Mouse (Mus musculus) kidney, embryonic 14.5 days (tissue): ENCODE measurements around the gene Atp9a. TPM values are rescaled to one million over a fixed set of nuclear protein-coding genes. Genes with fewer than 3 reads are reported as not detected.

Source experiments
- ATAC-seq: fragments of 200-750 bp; cut with Nextera tagmentation; 2 replicates; pipeline ENCODE4 v1.8.0; 2017; ENCODE audit warnings: moderate number of reproducible peaks, mild to moderate bottlenecking, moderate TSS enrichment, moderate library complexity; ENCODE audit not compliant: low FRiP score, low TSS enrichment
- H3K27ac ChIP-seq: fragments of 300-500 bp; sonication (generic); 2 replicates; pipeline ENCODE4 v1.5.1; 2014; ENCODE audit warnings: low read depth, mild to moderate bottlenecking, low read length, moderate library complexity, mixed read lengths
- H3K27me3 ChIP-seq: fragments of 300-500 bp; sonication (generic); 2 replicates; pipeline ENCODE4 v1.6.1; 2014; ENCODE audit warnings: mild to moderate bottlenecking, low read length; ENCODE audit not compliant: control insufficient read depth, insufficient read depth
- H3K36me3 ChIP-seq: fragments of 300-500 bp; sonication (generic); 2 replicates; pipeline ENCODE4 v1.6.1; 2014; ENCODE audit warnings: low read length, mixed read lengths; ENCODE audit not compliant: control insufficient read depth, insufficient read depth
- H3K4me1 ChIP-seq: fragments of 300-500 bp; sonication (generic); 2 replicates; pipeline ENCODE4 v1.6.1; 2014; ENCODE audit warnings: low read length, mixed read lengths; ENCODE audit not compliant: control insufficient read depth, insufficient read depth
- H3K4me2 ChIP-seq: fragments of 300-500 bp; sonication (generic); replicated peaks from 2 replicates; pipeline ENCODE4 v1.6.1; 2014; ENCODE audit warnings: low read depth, mild to moderate bottlenecking, low read length
- H3K4me3 ChIP-seq: fragments of 300-500 bp; sonication (generic); 2 replicates; pipeline ENCODE4 v1.5.1; 2014; ENCODE audit warnings: mild to moderate bottlenecking, low read length
- H3K9ac ChIP-seq: fragments of 300-500 bp; sonication (generic); 2 replicates; pipeline ENCODE4 v1.6.1; 2014; ENCODE audit warnings: low read depth, mild to moderate bottlenecking, low read length, moderate library complexity
- H3K9me3 ChIP-seq: fragments of 300-500 bp; sonication (generic); 2 replicates; pipeline ENCODE4 v1.6.1; 2016; ENCODE audit warnings: low read length; ENCODE audit not compliant: control insufficient read depth
- WGBS: fragments of 180-500 bp; shearing (Covaris S2); extraction: QIAGEN DNeasy Blood & Tissue Kit; methylation state at CpG from one replicate; pipeline ENCODE4 v1.1.7; 2014; 5-methylcytosine and 5-hydroxymethylcytosine counted together
- polyA plus RNA-seq: library from polyadenylated mRNA; unstranded; fragments of >200 nt; fragmentation: Nextera tagmentation; extraction: Ambion mirVana; gene quantifications from 2 replicates; pipeline ENCODE4 v1.2.1, GENCODE M21; 2014

The Atp9a gene
- polyA plus RNA-seq, 1 experiment from 2014 or later: 8.0 TPM

DNA sequence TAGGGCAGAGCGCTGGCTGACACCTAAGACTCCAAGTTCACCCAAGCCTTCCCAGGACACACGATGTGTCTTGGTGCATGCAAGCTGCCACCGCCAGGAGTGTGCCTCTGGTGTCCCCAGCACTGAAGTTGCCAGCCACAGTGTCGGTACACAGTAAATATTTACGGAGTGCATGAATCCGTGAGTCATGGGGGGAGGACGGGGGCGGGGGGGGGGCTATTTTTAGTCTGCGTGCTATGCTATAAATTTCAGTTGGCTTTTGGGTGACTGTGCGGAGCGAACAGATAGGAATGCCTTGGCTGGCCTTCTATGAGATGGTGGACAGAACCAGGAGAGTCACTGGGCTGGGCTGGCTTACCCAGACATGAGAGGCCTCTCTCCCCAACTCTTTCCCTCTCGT is 14.2 kb downstream of the Atp9a start:
- Histone ChIP-seq H3K4me1 (peaks cover 12% of the 10 kb centered on the region), H3K27ac (no peak overlapping the region), H3K9me3 (no peaks in the 10 kb centered on the region; the same call in 1 of the 2 replicates), H3K27me3 (no peaks in the 10 kb centered on the region), H3K4me2 (no peak overlapping the region), H3K9ac (no peak overlapping the region), H3K4me3 (no peak overlapping the region), H3K36me3 (no peaks in the 10 kb centered on the region)
- ATAC-seq: no peak
- 53% methylated on average over 12 of the region's 12 CpGs for WGBS

GRCm38 (mm10) chr2:168726007-168726406 is 16.2 kb downstream of the Atp9a start:
- 41% methylated on average over 6 of the region's 6 CpGs for WGBS
- Histone ChIP-seq H3K27me3 (no peaks in the 10 kb centered on the region), H3K4me3 (no peak overlapping the region), H3K27ac (no peak overlapping the region), H3K9me3 (no peaks in the 10 kb centered on the region; the same call in 1 of the 2 replicates), H3K9ac (no peak overlapping the region), H3K4me2 (no peak overlapping the region), H3K36me3 (no peaks in the 10 kb centered on the region), H3K4me1 (peaks cover 12% of the 10 kb centered on the region)
- peak; percentile 77 for ATAC-seq

DNA sequence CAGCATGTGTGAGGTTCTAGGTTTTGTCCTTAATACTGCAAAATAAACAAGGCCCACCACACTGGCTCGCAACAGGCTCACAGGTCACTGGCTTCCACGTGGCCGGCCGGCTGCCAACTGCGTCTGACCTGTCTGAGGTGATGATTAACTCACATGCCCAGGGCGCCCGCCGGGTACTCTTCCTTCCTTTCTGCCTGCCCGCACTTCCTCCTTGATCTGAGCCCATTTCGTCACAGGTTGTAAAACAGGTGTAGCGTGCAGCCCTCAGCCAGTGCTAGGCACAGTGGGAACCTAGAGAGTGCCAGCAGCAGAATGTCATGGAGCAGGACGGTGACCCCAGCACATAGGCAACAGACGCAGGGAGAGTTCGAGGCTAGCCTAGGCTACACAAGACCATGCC is 20.9 kb downstream of the Atp9a start:
- 48% methylated on average over 14 of the region's 14 CpGs for WGBS
- Histone ChIP-seq H3K4me2 (no peak overlapping the region), H3K36me3 (no peaks in the 10 kb centered on the region), H3K4me1 (peaks cover 5% of the 10 kb centered on the region; the same call in 1 of the 2 replicates), H3K4me3 (no peak overlapping the region), H3K27me3 (no peaks in the 10 kb centered on the region), H3K27ac (no peak overlapping the region), H3K9ac (no peak overlapping the region), H3K9me3 (no peaks in the 10 kb centered on the region; the same call in 1 of the 2 replicates)
- peak; percentile 56 for ATAC-seq

GRCm38 (mm10) chr2:168719742-168720141 is 22.5 kb downstream of the Atp9a start:
- no peak overlapping the region for H3K9ac ChIP-seq
- H3K4me3 ChIP-seq: no peak overlapping the region
- H3K9me3 ChIP-seq: no peaks in the 10 kb centered on the region; the same call in 1 of the 2 replicates
- H3K4me2 ChIP-seq: no peak overlapping the region
- no peaks in the 10 kb centered on the region for H3K36me3 ChIP-seq
- no peak overlapping the region for H3K27ac ChIP-seq
- H3K27me3 ChIP-seq: no peaks in the 10 kb centered on the region
- 75% methylated on average over 4 of the region's 4 CpGs for WGBS
- H3K4me1 ChIP-seq: no peaks in the 10 kb centered on the region
- no peak for ATAC-seq

GRCm38 (mm10) chr2:168718735-168719134 is 23.5 kb downstream of the Atp9a start:
- 72% methylated on average over 10 of the region's 10 CpGs for WGBS
- Histone ChIP-seq H3K9me3 (no peaks in the 10 kb centered on the region), H3K4me3 (no peak overlapping the region), H3K9ac (no peak overlapping the region), H3K4me1 (no peaks in the 10 kb centered on the region), H3K4me2 (no peak overlapping the region), H3K27ac (no peak overlapping the region), H3K36me3 (no peaks in the 10 kb centered on the region), H3K27me3 (no peaks in the 10 kb centered on the region)
- no peak for ATAC-seq

DNA sequence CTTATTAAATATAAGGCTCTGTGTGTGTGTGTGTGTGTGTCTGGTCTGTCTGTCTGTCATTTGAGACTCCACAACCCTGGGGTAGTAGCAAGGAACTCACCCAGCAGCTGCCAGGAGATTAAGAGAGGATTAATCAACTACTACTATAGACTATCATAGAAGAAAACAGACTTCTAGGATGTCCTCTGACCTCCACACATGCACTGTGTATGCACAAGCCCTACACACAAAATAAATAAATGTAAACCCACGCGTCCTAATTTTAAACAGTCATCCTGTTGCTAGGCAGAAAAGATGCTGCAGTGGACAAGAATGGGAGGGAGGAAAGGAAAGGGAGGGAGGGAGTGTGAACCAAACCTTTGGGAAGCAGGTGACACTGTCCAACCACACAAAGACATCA is 23.9 kb downstream of the Atp9a start:
- Histone ChIP-seq H3K4me1 (no peaks in the 10 kb centered on the region), H3K4me2 (no peak overlapping the region), H3K27me3 (no peaks in the 10 kb centered on the region), H3K4me3 (no peak overlapping the region), H3K36me3 (no peaks in the 10 kb centered on the region), H3K9ac (no peak overlapping the region), H3K9me3 (no peaks in the 10 kb centered on the region), H3K27ac (no peak overlapping the region)
- ATAC-seq: no peak
- 87% methylated on average over 2 of the region's 2 CpGs for WGBS

- ATAC-seq: no peak
- H3K27ac ChIP-seq: no peak overlapping the region
- WGBS: 87% methylated on average over 20 of the region's 20 CpGs
These were observed 29.7 kb downstream of the Atp9a start for GRCm38 (mm10) chr2:168712199-168713176.

DNA sequence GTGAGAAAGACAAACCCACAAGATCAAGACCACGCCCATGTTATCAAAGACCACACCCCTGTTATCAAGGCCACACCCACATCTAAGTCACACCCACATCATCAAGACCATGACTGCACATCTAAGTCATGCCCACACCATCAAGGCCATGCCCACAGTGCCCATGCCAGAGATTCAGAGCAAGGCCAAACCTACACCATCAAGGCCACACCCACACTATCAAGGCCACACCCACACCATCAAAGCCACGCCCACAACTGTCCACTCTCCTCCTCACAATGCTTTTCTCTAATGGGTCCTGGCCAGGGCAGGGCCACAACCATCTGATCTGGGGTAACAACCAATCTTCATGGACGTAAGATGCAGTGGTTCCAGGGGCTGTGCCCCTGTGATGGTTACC is 31.2 kb downstream of the Atp9a start:
- Histone ChIP-seq H3K27me3 (no peaks in the 10 kb centered on the region), H3K4me1 (no peaks in the 10 kb centered on the region), H3K36me3 (no peaks in the 10 kb centered on the region), H3K9me3 (no peaks in the 10 kb centered on the region), H3K27ac (no peak overlapping the region), H3K4me3 (no peak overlapping the region), H3K4me2 (no peak overlapping the region), H3K9ac (no peak overlapping the region)
- no peak for ATAC-seq
- WGBS: 78% methylated on average over 3 of the region's 3 CpGs

More at GRCm38 (mm10) chr2:168712199-168713176, 29.7 kb downstream of the Atp9a start:
- Histone ChIP-seq H3K4me2 (no peak overlapping the region), H3K4me3 (no peak overlapping the region), H3K9me3 (no peaks in the 10 kb centered on the region), H3K27me3 (no peaks in the 10 kb centered on the region), H3K36me3 (no peaks in the 10 kb centered on the region), H3K9ac (no peak overlapping the region), H3K4me1 (no peaks in the 10 kb centered on the region)

GRCm38 (mm10) chr2:168707766-168708165 is 34.4 kb downstream of the Atp9a start:
- Histone ChIP-seq H3K4me3 (no peak overlapping the region), H3K4me1 (no peaks in the 10 kb centered on the region), H3K9ac (no peak overlapping the region), H3K36me3 (no peaks in the 10 kb centered on the region), H3K9me3 (no peaks in the 10 kb centered on the region), H3K27ac (no peak overlapping the region), H3K27me3 (no peaks in the 10 kb centered on the region), H3K4me2 (no peak overlapping the region)
- no peak for ATAC-seq
- WGBS: 48% methylated on average over 9 of the region's 9 CpGs
